10 mouse cellular contexts compared by ENCODE assay signal in the genomic region with DNA sequence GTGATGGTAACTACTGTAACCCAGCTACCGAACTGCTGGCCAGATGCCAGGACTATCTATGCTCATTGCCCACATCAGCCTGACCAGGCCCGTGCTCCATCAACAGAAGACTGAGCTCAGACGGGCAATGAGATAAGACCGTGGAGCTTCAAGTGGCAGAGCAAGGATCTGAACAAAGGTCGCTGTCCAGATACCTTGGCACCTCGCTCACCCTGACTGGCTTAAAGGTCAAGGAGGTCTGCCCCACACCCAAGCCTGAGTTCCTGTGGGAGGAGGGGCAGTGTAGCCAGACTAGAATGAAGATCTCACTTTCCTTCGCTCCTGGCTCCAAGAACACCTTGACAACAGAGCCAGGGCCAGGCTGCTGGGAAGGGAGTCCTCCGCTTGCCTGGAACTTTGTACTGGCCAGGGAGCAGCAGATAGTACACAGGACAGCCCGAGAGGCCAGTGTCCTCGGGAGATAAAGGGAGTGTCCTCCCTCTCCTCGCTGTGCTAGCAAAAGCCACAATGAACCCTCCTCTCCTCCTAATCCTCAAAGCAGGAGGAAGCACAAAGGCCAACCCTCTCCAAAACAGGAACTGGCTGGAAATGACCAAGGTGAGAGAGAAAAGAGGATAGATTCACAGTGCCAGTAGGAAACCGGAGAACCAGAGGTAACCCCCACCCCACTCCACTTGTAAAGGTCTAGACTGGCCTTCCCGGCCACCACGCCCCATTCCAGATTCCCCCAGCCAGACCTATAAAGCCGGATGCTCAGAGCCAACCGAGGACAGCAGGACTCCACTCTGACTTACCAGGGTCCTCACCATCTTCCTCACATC. TPM values are rescaled to one million over a fixed set of nuclear protein-coding genes. Genes with fewer than 3 reads are reported as not detected.
DNase-seq lines count a peak whose midpoint lies in the region; ATAC-seq and TF ChIP-seq lines count a peak whose summit lies in the region.
"Had no signal": no experiment of that assay in that cellular context is flagged by ENCODE, and none has a peak within 500 bp of the region (broad histone marks: within the 10 kb centered on the region; RNA-seq: fewer than 3 reads in every experiment).

No protein-coding gene starts in this region.

- TF ChIP-seq POLR2A in lung, adult 2 months (IDR thresholded peaks at IDR 0.05; ENCODE audit: borderline replicate concordance, extremely low read depth, low read depth, low read length) = no peak

- no peak overlapping the region for H3K4me3 ChIP-seq in lung, embryonic 15.5 days
- H3K4me3 ChIP-seq in lung, adult 2 months (replicated peaks; ENCODE audit: extremely low read depth, low read depth, low read length) = no peak overlapping the region
- H3K4me3 ChIP-seq in stomach, embryonic 15.5 days (replicated peaks) = no peak overlapping the region
- H3K4me3 ChIP-seq: midbrain, embryonic 12.5 days had no signal

- no peak overlapping the region for H3K9ac ChIP-seq in lung, embryonic 15.5 days
- H3K9ac ChIP-seq in stomach, embryonic 15.5 days = no peak overlapping the region
- H3K9ac ChIP-seq: midbrain, embryonic 12.5 days had no signal

- no peak overlapping the region for H3K4me2 ChIP-seq in lung, embryonic 15.5 days
- H3K4me2 ChIP-seq in stomach, embryonic 15.5 days = no peak overlapping the region
- H3K4me2 ChIP-seq: midbrain, embryonic 12.5 days had no signal

- 59% methylated on average over 16 of the region's 16 CpGs for WGBS in lung, embryonic 15.5 days
- 60% methylated on average over 16 of the region's 16 CpGs for WGBS in lung, adult 2 months
- WGBS in stomach, embryonic 15.5 days = 58% methylated on average over 16 of the region's 16 CpGs

- peak; percentile 52; the same call in 1 of the 2 replicates for ATAC-seq in lung, embryonic 15.5 days (ENCODE audit: borderline replicate concordance, extremely low read depth, low FRiP score, low TSS enrichment)
- peak; percentile 69 for ATAC-seq in stomach, embryonic 15.5 days (ENCODE audit: insufficient read depth, low FRiP score, low read depth)

- peaks cover 10% of the 10 kb centered on the region for H3K4me1 ChIP-seq in lung, embryonic 15.5 days
- no peaks in the 10 kb centered on the region for H3K4me1 ChIP-seq in lung, adult 2 months (ENCODE audit: control insufficient read depth, insufficient read depth, low read length)
- H3K4me1 ChIP-seq in stomach, embryonic 15.5 days = peaks cover 9% of the 10 kb centered on the region

- peaks cover 17% of the 10 kb centered on the region; the same call in 1 of the 2 replicates for H3K36me3 ChIP-seq in lung, embryonic 15.5 days
- peaks cover 17% of the 10 kb centered on the region for H3K36me3 ChIP-seq in stomach, embryonic 15.5 days

- H3K27me3 ChIP-seq in lung, embryonic 15.5 days = no peaks in the 10 kb centered on the region
- no peaks in the 10 kb centered on the region for H3K27me3 ChIP-seq in stomach, embryonic 15.5 days (replicated peaks)
- H3K27me3 ChIP-seq: midbrain, embryonic 12.5 days had no signal

- H3K27ac ChIP-seq in lung, embryonic 15.5 days = no peak overlapping the region
- H3K27ac ChIP-seq in stomach, embryonic 15.5 days = no peak overlapping the region
- H3K27ac ChIP-seq: midbrain, embryonic 12.5 days had no signal

- TF ChIP-seq CTCF in lung, adult 2 months (IDR thresholded peaks at IDR 0.05; ENCODE audit: insufficient read depth, low read length) = no peak

- DNase-seq in lung, adult 2 months = no peak
- DNase-seq in adrenal gland, postnatal 36 days = peak; percentile 60 to 67
- peak; percentile 35 for DNase-seq in kidney, postnatal 14 days
- no peak for DNase-seq in thymus, postnatal 25 days
- no peak for DNase-seq in cerebellum, postnatal 14 days
- DNase-seq: cerebellum, adult 9-10 months had no signal

- no peaks in the 10 kb centered on the region for H3K9me3 ChIP-seq in lung, embryonic 15.5 days
- H3K9me3 ChIP-seq in stomach, embryonic 15.5 days = no peaks in the 10 kb centered on the region
- H3K9me3 ChIP-seq: midbrain, embryonic 12.5 days had no signal

RNA-seq across cellular contexts. Expression of a gene that starts 6.7 kb away (rescaled TPM):
- 54.6 and 55.2 TPM in 2 replicates for polyA plus RNA-seq in lung, embryonic 15.5 days (2015; fragmentation: Nextera tagmentation; extraction: Ambion mirVana)
- 55.6 and 56.7 TPM in 2 replicates for polyA plus RNA-seq in lung, adult 2 months (2012; rRNA removed)
- total RNA-seq in adrenal gland, postnatal 36 days (2021) = 100 to 1,000 TPM; 133 to 139 TPM
- polyA plus RNA-seq in stomach, embryonic 15.5 days (2015; fragmentation: Nextera tagmentation; extraction: Ambion mirVana) = 55.6 and 61.8 TPM in 2 replicates

RNA-seq across cellular contexts. Expression of a gene that starts 17.6 kb away (rescaled TPM):
- not detected in 2 replicates for polyA plus RNA-seq in lung, embryonic 15.5 days (2015; fragmentation: Nextera tagmentation; extraction: Ambion mirVana)
- not detected in 2 replicates for polyA plus RNA-seq in lung, adult 2 months (2012; rRNA removed)
- total RNA-seq in adrenal gland, postnatal 36 days (2021) = not detected
- not detected in 2 replicates for polyA plus RNA-seq in stomach, embryonic 15.5 days (2015; fragmentation: Nextera tagmentation; extraction: Ambion mirVana)
- polyA plus RNA-seq: gonadal fat pad, adult 2 months; midbrain, embryonic 12.5 days had no signal

RNA-seq across cellular contexts. Expression of a gene that starts 29.6 kb away (rescaled TPM):
- 0.14 TPM in 1 of 2 replicates, not detected in the other for polyA plus RNA-seq in lung, embryonic 15.5 days (2015; fragmentation: Nextera tagmentation; extraction: Ambion mirVana)
- 0.34 TPM in 1 of 2 replicates, not detected in the other for polyA plus RNA-seq in lung, adult 2 months (2012; rRNA removed)
- under 1 TPM; 0.50 to 0.82 TPM for total RNA-seq in adrenal gland, postnatal 36 days (2021)
- polyA plus RNA-seq in stomach, embryonic 15.5 days (2015; fragmentation: Nextera tagmentation; extraction: Ambion mirVana) = 0.31 and 0.40 TPM in 2 replicates

RNA-seq across cellular contexts. Expression of a gene that starts 34.7 kb away (rescaled TPM):
- polyA plus RNA-seq in lung, embryonic 15.5 days (2015; fragmentation: Nextera tagmentation; extraction: Ambion mirVana) = 0.49 and 1.2 TPM in 2 replicates
- polyA plus RNA-seq in lung, adult 2 months (2012; rRNA removed) = 6.4 and 10.1 TPM in 2 replicates
- total RNA-seq in adrenal gland, postnatal 36 days (2021) = under 1 TPM; 0.13 to 0.36 TPM
- 0.50 and 0.69 TPM in 2 replicates for polyA plus RNA-seq in stomach, embryonic 15.5 days (2015; fragmentation: Nextera tagmentation; extraction: Ambion mirVana)

RNA-seq across cellular contexts. Expression of a gene that starts 45.0 kb away (rescaled TPM):
- polyA plus RNA-seq in lung, embryonic 15.5 days (2015; fragmentation: Nextera tagmentation; extraction: Ambion mirVana) = 1.0 and 1.4 TPM in 2 replicates
- not detected in 2 replicates for polyA plus RNA-seq in lung, adult 2 months (2012; rRNA removed)
- total RNA-seq in adrenal gland, postnatal 36 days (2021) = 10 to 100 TPM; 13.9 to 15.3 TPM
- polyA plus RNA-seq in stomach, embryonic 15.5 days (2015; fragmentation: Nextera tagmentation; extraction: Ambion mirVana) = 1.1 and 5.0 TPM in 2 replicates
- polyA plus RNA-seq: gonadal fat pad, adult 2 months had no signal

Comparison
In these comparisons a context has a peak if more than half of its experiments do, and no peak if none do; other contexts are left out.
1. DNase-seq: peak in adrenal gland, postnatal 36 days (2 of 2) and kidney, postnatal 14 days (single experiment); none in lung, adult 2 months (single experiment), thymus, postnatal 25 days (single experiment) and cerebellum, postnatal 14 days (0 of 2).